Mouse (Mus musculus): ENCODE results near the gene Olfr1416. TPM values are rescaled to one million over a fixed set of nuclear protein-coding genes. Genes with fewer than 3 reads are reported as not detected.

Gene Olfr1416
- polyA plus RNA-seq, 1 experiment from 2014 or later, result not detected

Small RNA genes within 50 kb of the gene (microRNA-seq; reads per million reads assigned to microRNA genes)
- 3.1 reads per million, percentile 14 among the genes with 10 or more reads in this experiment for gene Mir6900

Other genes starting within 250 kb of the Olfr1416 start
- gene Ndufa10, start 11.3 kb downstream of the Olfr1416 start, polyA plus RNA-seq (2015; fragmentation: Nextera tagmentation; extraction: Ambion mirVana), result 313 and 317 TPM in 2 replicates
- not detected in 2 replicates for gene Olfr1415, start 11.0 kb upstream of the Olfr1416 start, polyA plus RNA-seq (2015; fragmentation: Nextera tagmentation; extraction: Ambion mirVana)
- not detected in 2 replicates for gene Olfr1414, start 33.5 kb upstream of the Olfr1416 start, polyA plus RNA-seq (2015; fragmentation: Nextera tagmentation; extraction: Ambion mirVana)
- gene Olfr1413, start 86.2 kb upstream of the Olfr1416 start, polyA plus RNA-seq (2015; fragmentation: Nextera tagmentation; extraction: Ambion mirVana), result not detected in 2 replicates
- not detected in 2 replicates for gene Olfr1412, start 100.7 kb upstream of the Olfr1416 start, polyA plus RNA-seq (2015; fragmentation: Nextera tagmentation; extraction: Ambion mirVana)
- not detected in 2 replicates for gene Olfr1411, start 109.3 kb upstream of the Olfr1416 start, polyA plus RNA-seq (2015; fragmentation: Nextera tagmentation; extraction: Ambion mirVana)
- gene Olfr1410, start 120.7 kb upstream of the Olfr1416 start, polyA plus RNA-seq (2015; fragmentation: Nextera tagmentation; extraction: Ambion mirVana), result not detected in 2 replicates
- not detected in 2 replicates for gene Olfr12, start 132.7 kb upstream of the Olfr1416 start, polyA plus RNA-seq (2015; fragmentation: Nextera tagmentation; extraction: Ambion mirVana)
- gene Cops9, start 156.9 kb upstream of the Olfr1416 start, polyA plus RNA-seq (2015; fragmentation: Nextera tagmentation; extraction: Ambion mirVana), result 520 and 589 TPM in 2 replicates
- not detected in 2 replicates for gene Otos, start 163.7 kb upstream of the Olfr1416 start, polyA plus RNA-seq (2015; fragmentation: Nextera tagmentation; extraction: Ambion mirVana)